Mouse (Mus musculus) neural tube, embryonic 11.5 days (tissue): ENCODE data around the gene Cdh4. TPM values are rescaled to one million over a fixed set of nuclear protein-coding genes. Genes with fewer than 3 reads are reported as not detected.

Source experiments
- ATAC-seq: fragments of 200-750 bp; cut with Nextera tagmentation; 2 replicates; pipeline ENCODE4 v1.8.0; 2017; ENCODE audit warnings: moderate number of reproducible peaks, mild to moderate bottlenecking, moderate TSS enrichment, moderate library complexity; ENCODE audit not compliant: insufficient read depth, low FRiP score, low TSS enrichment
- DNase-seq: peaks from one replicate; pipeline ENCODE4 v3.0.0-alpha.2; 2015; ENCODE audit warnings: low spot score
- H3K27ac ChIP-seq: fragments of 300-500 bp; sonication (generic); 2 replicates; pipeline ENCODE4 v1.5.1; 2014; ENCODE audit warnings: low read depth, mild to moderate bottlenecking, low read length
- H3K27me3 ChIP-seq: fragments of 300-500 bp; sonication (generic); 2 replicates; pipeline ENCODE4 v1.6.1; 2014; ENCODE audit warnings: mild to moderate bottlenecking, low read length, mixed read lengths; ENCODE audit not compliant: control insufficient read depth, insufficient read depth
- H3K36me3 ChIP-seq: fragments of 300-500 bp; sonication (generic); 2 replicates; pipeline ENCODE4 v1.6.1; 2014; ENCODE audit warnings: mild to moderate bottlenecking, low read length, moderate library complexity, mixed read lengths; ENCODE audit not compliant: control insufficient read depth, insufficient read depth
- H3K4me1 ChIP-seq: fragments of 300-500 bp; sonication (generic); 2 replicates; pipeline ENCODE4 v1.6.1; 2014; ENCODE audit warnings: low read length, mixed read lengths; ENCODE audit not compliant: control insufficient read depth, insufficient read depth
- H3K4me2 ChIP-seq: fragments of 300-500 bp; sonication (generic); 2 replicates; pipeline ENCODE4 v1.6.1; 2014; ENCODE audit warnings: low read depth, mild to moderate bottlenecking, moderate library complexity
- H3K4me3 ChIP-seq: fragments of 300-500 bp; sonication (generic); 2 replicates; pipeline ENCODE4 v1.5.1; 2014; ENCODE audit warnings: low read depth, low read length
- H3K9ac ChIP-seq: fragments of 300-500 bp; sonication (generic); 2 replicates; pipeline ENCODE4 v1.6.1; 2014; ENCODE audit warnings: mild to moderate bottlenecking, low read length
- H3K9me3 ChIP-seq: fragments of 300-500 bp; sonication (generic); 2 replicates; pipeline ENCODE4 v1.6.1; 2016; ENCODE audit warnings: low read length; ENCODE audit not compliant: control insufficient read depth
- WGBS: fragments of 180-500 bp; shearing (Covaris S2); extraction: QIAGEN DNeasy Blood & Tissue Kit; methylation state at CpG from one replicate; pipeline ENCODE4 v1.1.7; 2014; 5-methylcytosine and 5-hydroxymethylcytosine counted together
- polyA plus RNA-seq: library from polyadenylated mRNA; unstranded; fragments of >200 nt; fragmentation: Nextera tagmentation; extraction: Ambion mirVana; gene quantifications from 2 replicates; pipeline ENCODE4 v1.2.1, GENCODE M21; 2014

Gene Cdh4
- polyA plus RNA-seq, 1 experiment from 2014 or later = 9.4 TPM

- Histone ChIP-seq H3K4me3 (no peak overlapping the region), H3K9ac (no peak overlapping the region), H3K4me1 (no peaks in the 10 kb centered on the region), H3K36me3 (no peaks in the 10 kb centered on the region), H3K9me3 (no peaks in the 10 kb centered on the region), H3K27ac (no peak overlapping the region), H3K27me3 (no peaks in the 10 kb centered on the region), H3K4me2 (no peak overlapping the region)
- WGBS = 94% methylated on average over 1 of the region's 1 CpGs
- ATAC-seq = no peak
- peak; percentile 3 for DNase-seq
Measured at GRCm38 (mm10) chr2:179599886-179600285, 157.7 kb downstream of the Cdh4 start.

DNA sequence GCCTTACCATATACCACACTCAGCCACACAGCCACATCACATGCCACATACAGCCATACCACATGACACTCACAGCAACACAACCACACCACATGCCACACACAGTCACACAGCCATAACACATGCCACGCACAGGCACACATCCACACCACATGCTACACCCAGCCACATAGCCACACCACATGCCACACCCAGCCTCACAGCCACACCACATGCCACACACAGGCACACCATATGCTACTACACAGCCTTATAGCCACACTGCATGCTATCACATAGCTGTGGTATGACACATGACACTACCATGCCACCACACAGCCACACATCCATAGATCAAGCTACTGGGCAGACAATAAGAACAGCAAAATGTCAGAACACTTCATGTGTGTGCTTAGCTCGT lies 158.1 kb downstream of the Cdh4 start:
- ATAC-seq = no peak
- Histone ChIP-seq H3K27ac (no peak overlapping the region), H3K4me1 (no peaks in the 10 kb centered on the region), H3K4me2 (no peak overlapping the region), H3K9ac (no peak overlapping the region), H3K9me3 (no peaks in the 10 kb centered on the region), H3K4me3 (no peak overlapping the region), H3K27me3 (no peaks in the 10 kb centered on the region), H3K36me3 (no peaks in the 10 kb centered on the region)
- 87% methylated on average over 2 of the region's 2 CpGs for WGBS
- no peak for DNase-seq

- WGBS = 89% methylated on average over 9 of the region's 9 CpGs
- Histone ChIP-seq H3K4me2 (no peak overlapping the region), H3K27ac (no peak overlapping the region), H3K9ac (no peak overlapping the region), H3K4me1 (no peaks in the 10 kb centered on the region), H3K27me3 (no peaks in the 10 kb centered on the region), H3K9me3 (no peaks in the 10 kb centered on the region), H3K4me3 (no peak overlapping the region), H3K36me3 (no peaks in the 10 kb centered on the region)
- no peak for DNase-seq
- no peak for ATAC-seq
Measured at GRCm38 (mm10) chr2:179601167-179601566, 158.9 kb downstream of the Cdh4 start.

GRCm38 (mm10) chr2:179604746-179605145 lies 162.5 kb downstream of the Cdh4 start:
- H3K27me3 ChIP-seq = no peaks in the 10 kb centered on the region; the same call in 1 of the 2 replicates
- ATAC-seq (no peak), DNase-seq (peak; percentile 6)
- H3K9ac ChIP-seq = no peak overlapping the region
- no peaks in the 10 kb centered on the region for H3K4me1 ChIP-seq
- no peak overlapping the region for H3K27ac ChIP-seq
- H3K9me3 ChIP-seq = no peaks in the 10 kb centered on the region
- H3K36me3 ChIP-seq = no peaks in the 10 kb centered on the region
- H3K4me2 ChIP-seq = no peak overlapping the region
- WGBS = 76% methylated on average over 3 of the region's 3 CpGs
- no peak overlapping the region for H3K4me3 ChIP-seq

DNA sequence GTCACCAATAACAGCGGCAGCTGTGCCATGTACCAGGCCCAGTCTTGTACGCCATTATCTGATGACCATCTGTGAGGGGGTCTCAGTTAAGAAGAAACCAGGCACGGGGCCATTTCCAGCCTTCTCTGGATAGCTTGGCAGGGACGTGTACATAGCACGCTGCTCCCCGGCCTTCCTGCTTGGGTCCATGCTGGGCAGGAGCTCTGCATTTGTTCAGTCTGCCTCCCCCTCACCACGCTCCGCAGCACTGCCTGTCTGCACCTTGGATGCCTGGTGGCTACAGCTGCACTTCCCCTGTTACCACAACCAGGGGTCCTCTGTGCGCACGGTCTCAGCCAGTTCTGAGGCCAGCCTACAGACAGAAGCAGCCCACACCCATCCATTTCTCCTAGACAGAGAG lies 163.0 kb downstream of the Cdh4 start:
- peak; percentile 9 for DNase-seq
- no peak overlapping the region for H3K4me3 ChIP-seq
- H3K4me2 ChIP-seq = no peak overlapping the region
- H3K9me3 ChIP-seq = no peaks in the 10 kb centered on the region
- WGBS = 83% methylated on average over 10 of the region's 10 CpGs
- H3K27me3 ChIP-seq = no peaks in the 10 kb centered on the region; the same call in 1 of the 2 replicates
- no peaks in the 10 kb centered on the region for H3K36me3 ChIP-seq
- no peak for ATAC-seq
- no peaks in the 10 kb centered on the region for H3K4me1 ChIP-seq
- no peak overlapping the region for H3K9ac ChIP-seq
- H3K27ac ChIP-seq = no peak overlapping the region

- DNase-seq (peak; percentile 7), ATAC-seq (no peak)
- Histone ChIP-seq H3K4me2 (no peak overlapping the region), H3K9ac (no peak overlapping the region), H3K4me1 (no peaks in the 10 kb centered on the region), H3K27ac (no peak overlapping the region), H3K36me3 (no peaks in the 10 kb centered on the region), H3K27me3 (no peaks in the 10 kb centered on the region; the same call in 1 of the 2 replicates), H3K4me3 (no peak overlapping the region), H3K9me3 (no peaks in the 10 kb centered on the region)
- WGBS = 87% methylated on average over 2 of the region's 2 CpGs
Measured at GRCm38 (mm10) chr2:179606341-179606740, 164.1 kb downstream of the Cdh4 start.

- DNase-seq = no peak
- H3K27me3 ChIP-seq = no peaks in the 10 kb centered on the region
- H3K9me3 ChIP-seq = no peaks in the 10 kb centered on the region
- no peak for ATAC-seq
- WGBS = 57% methylated on average over 5 of the region's 5 CpGs
- H3K27ac ChIP-seq = no peak overlapping the region
- H3K4me1 ChIP-seq = no peaks in the 10 kb centered on the region
- no peaks in the 10 kb centered on the region for H3K36me3 ChIP-seq
- no peak overlapping the region for H3K4me3 ChIP-seq
- H3K9ac ChIP-seq = no peak overlapping the region
- no peak overlapping the region for H3K4me2 ChIP-seq
Measured at GRCm38 (mm10) chr2:179615906-179616305, 173.7 kb downstream of the Cdh4 start.

- Histone ChIP-seq H3K4me1 (no peaks in the 10 kb centered on the region; the same call in 1 of the 2 replicates), H3K36me3 (no peaks in the 10 kb centered on the region), H3K4me2 (no peak overlapping the region), H3K4me3 (no peak overlapping the region), H3K9me3 (no peaks in the 10 kb centered on the region), H3K27ac (no peak overlapping the region), H3K27me3 (no peaks in the 10 kb centered on the region), H3K9ac (no peak overlapping the region)
- ATAC-seq (no peak), DNase-seq (no peak)
- WGBS = 66% methylated on average over 17 of the region's 17 CpGs
Measured at GRCm38 (mm10) chr2:179623643-179624473, 181.6 kb downstream of the Cdh4 start.

DNA sequence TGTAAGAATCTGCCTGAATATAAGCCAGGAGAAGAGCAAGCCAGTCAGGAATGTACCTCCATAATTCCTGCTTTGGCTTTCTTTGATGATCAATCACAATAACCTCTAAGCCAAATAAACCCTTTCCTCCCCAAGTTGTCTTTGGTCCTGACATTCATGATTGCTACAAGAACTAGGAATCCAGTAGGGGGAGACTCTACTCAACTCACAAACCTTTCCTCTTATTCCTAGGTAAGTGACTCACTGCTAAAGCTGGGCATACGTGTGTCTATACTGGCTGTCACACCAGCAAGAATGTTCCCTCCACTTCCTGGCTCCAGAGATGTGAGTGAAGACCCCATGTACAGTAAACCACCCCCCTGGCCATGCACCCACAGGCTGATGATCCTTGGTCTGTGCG lies 185.3 kb downstream of the Cdh4 start:
- no peak for ATAC-seq
- Histone ChIP-seq H3K4me2 (no peak overlapping the region), H3K9me3 (no peaks in the 10 kb centered on the region), H3K27me3 (no peaks in the 10 kb centered on the region), H3K4me3 (no peak overlapping the region), H3K27ac (no peak overlapping the region), H3K9ac (no peak overlapping the region), H3K4me1 (no peaks in the 10 kb centered on the region; the same call in 1 of the 2 replicates), H3K36me3 (no peaks in the 10 kb centered on the region)
- WGBS = 86% methylated on average over 2 of the region's 2 CpGs
- no peak for DNase-seq
